Mouse (Mus musculus) heart, embryonic 14.5 days (tissue): ENCODE measurements around the gene Sparcl1. TPM values are rescaled to one million over a fixed set of nuclear protein-coding genes. Genes with fewer than 3 reads are reported as not detected.

ENCODE experiments used
- ATAC-seq: fragments of 200-750 bp; cut with Nextera tagmentation; 2 replicates; pipeline ENCODE4 v1.8.0; 2017; ENCODE audit warnings: low read depth, moderate TSS enrichment; ENCODE audit not compliant: insufficient number of reproducible peaks, insufficient read depth, low FRiP score
- H3K27ac ChIP-seq, 2 experiments: fragments of 200-500 bp in 1 of 2; fragments of 300-500 bp in 1 of 2; sonication (generic) in 1 of 2; replicated peaks in 1 of 2; 2 replicates each; pipeline ENCODE4 v1.5.1; 2012 to 2014; ENCODE audit warnings: low read depth in 2 of 2, low read length in 2 of 2, control low read depth in 1 of 2, mild to moderate bottlenecking in 1 of 2, mixed read lengths in 1 of 2; ENCODE audit not compliant: control insufficient read depth in 1 of 2, insufficient read depth in 1 of 2
- H3K27me3 ChIP-seq: fragments of 300-500 bp; sonication (generic); 2 replicates; pipeline ENCODE4 v1.6.1; 2014; ENCODE audit warnings: mild to moderate bottlenecking, low read length, control low read depth; ENCODE audit not compliant: control insufficient read depth, insufficient read depth
- H3K36me3 ChIP-seq: fragments of 300-500 bp; sonication (generic); 2 replicates; pipeline ENCODE4 v1.6.1; 2014; ENCODE audit warnings: mild to moderate bottlenecking, control low read depth, low read length, mixed read lengths; ENCODE audit not compliant: control insufficient read depth, insufficient read depth
- H3K4me1 ChIP-seq, 2 experiments: fragments of 200-500 bp in 1 of 2; fragments of 300-500 bp in 1 of 2; sonication (generic) in 1 of 2; 2 replicates each; pipeline ENCODE4 v1.6.1; 2012 to 2014; ENCODE audit warnings: low read length in 2 of 2, control low read depth in 1 of 2, mixed read lengths in 1 of 2; ENCODE audit not compliant: control insufficient read depth in 2 of 2, insufficient read depth in 2 of 2
- H3K4me2 ChIP-seq: fragments of 300-500 bp; sonication (generic); 2 replicates; pipeline ENCODE4 v1.6.1; 2014; ENCODE audit warnings: mild to moderate bottlenecking, low read length
- H3K4me3 ChIP-seq, 2 experiments: fragments of 200-500 bp in 1 of 2; fragments of 300-500 bp in 1 of 2; sonication (generic) in 1 of 2; 2 replicates each; pipeline ENCODE4 v1.5.1; 2012 to 2014; ENCODE audit warnings: low read length in 2 of 2, mild to moderate bottlenecking in 2 of 2, control low read depth in 1 of 2, low read depth in 1 of 2, moderate library complexity in 1 of 2; ENCODE audit not compliant: control insufficient read depth in 1 of 2, insufficient read depth in 1 of 2
- H3K9ac ChIP-seq: fragments of 300-500 bp; sonication (generic); 2 replicates; pipeline ENCODE4 v1.6.1; 2014; ENCODE audit warnings: mild to moderate bottlenecking, low read length
- H3K9me3 ChIP-seq: fragments of 300-500 bp; sonication (generic); 2 replicates; pipeline ENCODE4 v1.6.1; 2016; ENCODE audit warnings: low read length, control low read depth; ENCODE audit not compliant: control insufficient read depth
- WGBS: fragments of 180-500 bp; shearing (Covaris S2); extraction: QIAGEN DNeasy Blood & Tissue Kit; methylation state at CpG from one replicate; pipeline ENCODE4 v1.1.7; 2014; 5-methylcytosine and 5-hydroxymethylcytosine counted together
- microRNA-seq: library from miRNA; unstranded; fragments of <30 nt; microRNA quantifications from one replicate; pipeline ENCODE4, GENCODE M21; 2016
- polyA plus RNA-seq: library from polyadenylated mRNA; unstranded; fragments of >200 nt; fragmentation: Nextera tagmentation; extraction: Ambion mirVana; gene quantifications from 2 replicates; pipeline ENCODE4 v1.2.1, GENCODE M21; 2014

Gene Sparcl1
- polyA plus RNA-seq, 1 experiment from 2014 or later = 77.0 TPM

GRCm38 (mm10) chr5:104035824-104036223 is 77.7 kb downstream of the Sparcl1 start:
- Histone ChIP-seq H3K36me3 (no peaks in the 10 kb centered on the region), H3K27ac (no peak overlapping the region), H3K9me3 (no peaks in the 10 kb centered on the region), H3K9ac (no peak overlapping the region), H3K4me2 (no peak overlapping the region), H3K4me1 (0 out of 4 replicates have a peak, but pooled peaks cover 0 to 3% of the 10 kb centered on the region in 2 experiments), H3K4me3 (no peak overlapping the region), H3K27me3 (no peaks in the 10 kb centered on the region)
- ATAC-seq = no peak
- 55% methylated on average over 1 of the region's 1 CpGs for WGBS

DNA sequence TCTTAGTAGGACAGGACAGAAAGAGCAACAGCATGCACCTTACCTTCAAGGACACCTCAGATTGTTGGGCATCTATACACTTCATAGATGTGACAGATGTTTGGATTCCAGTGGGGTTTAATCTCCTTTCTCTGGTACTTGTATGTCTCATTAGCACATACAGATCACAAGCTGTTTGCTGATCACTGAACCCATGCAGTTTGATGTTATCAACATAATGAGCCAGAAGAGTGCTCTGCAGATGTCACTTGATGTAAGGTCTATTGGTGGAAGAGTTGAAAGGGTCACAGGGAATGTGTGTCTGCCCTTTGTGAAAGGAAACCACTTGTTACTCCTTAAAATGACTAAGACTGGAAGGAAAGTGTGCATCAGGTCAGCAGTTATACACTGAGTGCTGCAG is 78.5 kb downstream of the Sparcl1 start:
- H3K27ac ChIP-seq = no peak overlapping the region
- 0 out of 4 replicates have a peak, but pooled peaks cover 0 to 3% of the 10 kb centered on the region in 2 experiments for H3K4me1 ChIP-seq
- no peak overlapping the region for H3K9ac ChIP-seq
- no peak for ATAC-seq
- H3K9me3 ChIP-seq = no peaks in the 10 kb centered on the region
- H3K27me3 ChIP-seq = no peaks in the 10 kb centered on the region
- H3K36me3 ChIP-seq = no peaks in the 10 kb centered on the region
- no peak overlapping the region for H3K4me2 ChIP-seq
- no peak overlapping the region for H3K4me3 ChIP-seq

DNA sequence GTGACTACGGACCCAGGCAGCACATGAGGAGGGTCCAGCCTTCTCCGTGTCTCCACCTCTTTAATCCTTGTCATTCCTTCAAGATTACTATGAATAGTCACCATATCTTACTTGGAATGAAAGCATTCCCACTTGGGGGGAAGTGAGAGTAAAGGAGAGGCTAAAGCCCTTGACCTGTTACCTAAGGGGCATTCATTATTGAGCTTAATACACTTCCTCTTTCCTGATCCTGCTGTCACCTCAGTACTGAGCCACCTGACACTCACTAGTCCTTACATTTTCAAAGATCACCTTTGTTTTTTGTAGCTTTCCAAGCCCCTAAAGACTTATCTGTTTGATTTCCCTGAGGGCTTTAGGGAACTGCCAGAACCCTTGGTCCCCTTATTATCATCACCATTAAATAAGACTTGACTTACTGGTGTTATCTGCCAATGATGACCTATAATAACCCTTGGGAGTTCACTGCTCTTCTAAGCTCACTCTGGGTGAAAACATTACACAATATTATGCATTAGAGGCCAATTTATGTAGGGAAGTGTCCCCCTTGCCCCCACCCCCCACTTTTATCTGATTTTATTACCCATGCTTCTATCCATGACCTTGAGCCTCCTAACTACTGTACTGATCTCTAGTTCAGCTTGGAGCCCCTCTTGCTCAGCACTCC is 81.0 kb downstream of the Sparcl1 start:
- Histone ChIP-seq H3K9ac (no peak overlapping the region), H3K36me3 (no peaks in the 10 kb centered on the region), H3K4me2 (no peak overlapping the region), H3K27me3 (no peaks in the 10 kb centered on the region), H3K9me3 (no peaks in the 10 kb centered on the region), H3K4me3 (no peak overlapping the region), H3K27ac (no peak overlapping the region), H3K4me1 (0 out of 4 replicates have a peak, but pooled peaks cover 0 to 3% of the 10 kb centered on the region in 2 experiments)
- ATAC-seq = no peak
- WGBS = 45% methylated on average over 2 of the region's 2 CpGs

Small RNA genes lying within 50 kb of the gene (microRNA-seq; reads per million reads assigned to microRNA genes)
- 0.84 reads per million for gene Mir5619

Other genes starting within 250 kb of the Sparcl1 start
- gene Klhl8, start 202.5 kb downstream of the Sparcl1 start, polyA plus RNA-seq = 11.9 and 14.2 TPM in 2 replicates
- gene Hsd17b13, start 136.3 kb downstream of the Sparcl1 start, polyA plus RNA-seq = not detected in 2 replicates
- 4.1 and 5.4 TPM in 2 replicates for gene Hsd17b11, start 91.8 kb downstream of the Sparcl1 start, polyA plus RNA-seq
- gene Nudt9, start 67.4 kb downstream of the Sparcl1 start, polyA plus RNA-seq = 48.4 and 53.9 TPM in 2 replicates
- gene Gm17660, start 36.1 kb downstream of the Sparcl1 start, polyA plus RNA-seq = 0.49 TPM in 1 of 2 replicates, not detected in the other
- gene Dspp, start 57.0 kb upstream of the Sparcl1 start, polyA plus RNA-seq = not detected in 2 replicates
- 0.09 TPM in 1 of 2 replicates, not detected in the other for gene Dmp1, start 88.9 kb upstream of the Sparcl1 start, polyA plus RNA-seq
- gene Ibsp, start 185.4 kb upstream of the Sparcl1 start, polyA plus RNA-seq = not detected in 2 replicates
- gene Mepe, start 211.6 kb upstream of the Sparcl1 start, polyA plus RNA-seq = not detected in 2 replicates